Mouse (Mus musculus): ENCODE results near the gene Rsad2.

Rsad2 gene

GRCm38 (mm10) chr12:26401696-26402470, 54.4 kb downstream of the Rsad2 start:
- DNase-seq (ENCODE audit: low spot score in 2 of 2), result no peak

GRCm38 (mm10) chr12:26401254-26401653, 55.0 kb downstream of the Rsad2 start:
- DNase-seq (ENCODE audit: low spot score in 2 of 2), result no peak

GRCm38 (mm10) chr12:26400762-26401161, 55.5 kb downstream of the Rsad2 start:
- DNase-seq (ENCODE audit: low spot score in 2 of 2), result no peak

- DNase-seq (ENCODE audit: low spot score in 2 of 2), result no peak
Observed at GRCm38 (mm10) chr12:26399391-26399790, 56.9 kb downstream of the Rsad2 start.

GRCm38 (mm10) chr12:26398597-26398996, 57.7 kb downstream of the Rsad2 start:
- no peak for DNase-seq (ENCODE audit: low spot score in 2 of 2)

GRCm38 (mm10) chr12:26394485-26395470, 61.5 kb downstream of the Rsad2 start:
- no peak for DNase-seq (ENCODE audit: low spot score in 2 of 2)

GRCm38 (mm10) chr12:26393291-26393690, 63.0 kb downstream of the Rsad2 start:
- DNase-seq (ENCODE audit: low spot score in 2 of 2), result no peak
